Mouse (Mus musculus) heart, adult 2 months (tissue): ENCODE measurements at regions not wholly inside any gene's neighbourhood (a gene's known extent, or its start where the extent isn't known, plus 50 kb on each side); places are given as distances from the start of the nearest gene placed in this dataset.
"Not testable (repeated sequence)": the region's sequence is repeated elsewhere in the genome, so short reads cannot be mapped to it uniquely, and the experiment has no call there.

Experiments
- DNase-seq, 2 experiments: peaks; one replicate each; pipeline ENCODE4 v3.0.0; 2021
- H3K27ac ChIP-seq: fragments of 200-600 bp; 2 replicates; pipeline ENCODE4 v1.8.1; 2022
- H3K27me3 ChIP-seq: fragments of 200-500 bp; 2 replicates; pipeline ENCODE4 v1.6.1; 2012; ENCODE audit warnings: mild to moderate bottlenecking, low read length, inconsistent platforms, mixed read lengths; ENCODE audit not compliant: control insufficient read depth, insufficient read depth
- H3K36me3 ChIP-seq: fragments of 200-500 bp; 2 replicates; pipeline ENCODE4 v1.6.1; 2012; ENCODE audit warnings: low read length, inconsistent platforms; ENCODE audit not compliant: control insufficient read depth, insufficient read depth
- H3K4me1 ChIP-seq: fragments of 200-500 bp; 2 replicates; pipeline ENCODE4 v1.6.1; 2011; ENCODE audit warnings: low read length; ENCODE audit not compliant: control insufficient read depth, insufficient read depth
- H3K4me3 ChIP-seq: fragments of 200-600 bp; 2 replicates; pipeline ENCODE4 v1.8.1; 2022
- H3K79me2 ChIP-seq: fragments of 200-500 bp; replicated peaks from 2 replicates; pipeline ENCODE4 v1.6.1; 2012; ENCODE audit warnings: mild to moderate bottlenecking, inconsistent platforms, low read length, moderate library complexity, mixed read lengths; ENCODE audit not compliant: control insufficient read depth, insufficient read depth
- H3K9ac ChIP-seq: fragments of 200-500 bp; 2 replicates; pipeline ENCODE4 v1.6.1; 2012; ENCODE audit warnings: low read depth, mild to moderate bottlenecking, control low read depth, inconsistent platforms, low read length, mixed read lengths
- CTCF ChIP-seq: fragments of 200-600 bp; IDR thresholded peaks from 2 replicates; pipeline ENCODE4 v1.8.1; 2022; ENCODE audit warnings: antibody characterized with exemption, mild to moderate bottlenecking, moderate library complexity
- EP300 ChIP-seq: fragments of 200-500 bp; IDR thresholded peaks from 2 replicates; pipeline ENCODE4 v1.6.1; 2011; ENCODE audit warnings: low read depth, low read length, control low read depth; ENCODE audit not compliant: insufficient read depth
- POLR2A ChIP-seq: fragments of 200-500 bp; IDR thresholded peaks from 2 replicates; pipeline ENCODE4 v1.6.1; 2011; ENCODE audit warnings: mild to moderate bottlenecking, low read depth, low read length, control low read depth; ENCODE audit not compliant: insufficient read depth
- WGBS: fragments of 180-500 bp; shearing (Covaris S2); methylation state at CpG from one replicate; pipeline ENCODE4 v1.1.7; 2018; 5-methylcytosine and 5-hydroxymethylcytosine counted together
- intact Hi-C: fragments of 180-260 bp; cut with DNase I; formaldehyde crosslinking; loops from one replicate; pipeline ENCODE4 v1.15.1; 2025

GRCm38 (mm10) chr11:28075560-28075959 is 264.1 kb downstream of the Gm6685 start:
- TF ChIP-seq POLR2A (no peak), CTCF (no peak), EP300 (no peak)

DNA sequence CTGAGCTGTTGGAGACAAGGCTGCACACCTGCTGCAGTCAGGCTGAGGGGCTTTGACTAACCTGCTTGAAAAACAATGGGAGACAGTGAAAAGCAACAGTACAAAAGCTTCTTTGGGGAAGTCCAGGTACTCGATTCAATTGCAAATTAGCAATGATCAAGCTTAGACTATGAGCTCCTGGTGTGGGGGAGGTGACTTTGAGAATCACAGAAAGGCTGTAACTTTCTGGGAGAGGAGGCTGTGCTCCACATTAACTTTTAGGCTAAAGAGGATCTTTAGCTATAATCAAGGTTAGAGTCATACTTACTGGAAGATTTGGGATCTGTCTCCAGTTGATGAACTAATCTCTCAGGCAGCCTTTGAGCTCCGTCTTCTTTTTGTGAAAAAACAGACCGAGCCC is 303.4 kb downstream of the Gm6685 start:
- DNase-seq, result not testable (repeated sequence)

More at GRCm38 (mm10) chr11:28075560-28075959, 264.1 kb downstream of the Gm6685 start:
- H3K27me3 ChIP-seq, result no peaks in the 10 kb centered on the region
- no peak for DNase-seq
- H3K4me1 ChIP-seq, result no peaks in the 10 kb centered on the region
- intact Hi-C loops, result no loop called here
- H3K4me3 ChIP-seq, result no peak overlapping the region
- no peak overlapping the region for H3K9ac ChIP-seq
- no peak overlapping the region for H3K27ac ChIP-seq
- no peaks in the 10 kb centered on the region for H3K79me2 ChIP-seq
- H3K36me3 ChIP-seq, result no peaks in the 10 kb centered on the region

GRCm38 (mm10) chr11:28035538-28035937 is 304.1 kb downstream of the Gm6685 start:
- H3K36me3 ChIP-seq, H3K4me3 ChIP-seq, H3K9ac ChIP-seq, H3K79me2 ChIP-seq, intact Hi-C loops, DNase-seq, H3K4me1 ChIP-seq, H3K27me3 ChIP-seq, H3K27ac ChIP-seq: not testable (repeated sequence)

More for the DNA sequence above, 303.4 kb downstream of the Gm6685 start:
- H3K9ac ChIP-seq, H3K27ac ChIP-seq, H3K27me3 ChIP-seq, intact Hi-C loops, H3K79me2 ChIP-seq, H3K36me3 ChIP-seq, H3K4me1 ChIP-seq, H3K4me3 ChIP-seq: not testable (repeated sequence)
- WGBS, result 68% methylated on average over 3 of the region's 3 CpGs

DNA sequence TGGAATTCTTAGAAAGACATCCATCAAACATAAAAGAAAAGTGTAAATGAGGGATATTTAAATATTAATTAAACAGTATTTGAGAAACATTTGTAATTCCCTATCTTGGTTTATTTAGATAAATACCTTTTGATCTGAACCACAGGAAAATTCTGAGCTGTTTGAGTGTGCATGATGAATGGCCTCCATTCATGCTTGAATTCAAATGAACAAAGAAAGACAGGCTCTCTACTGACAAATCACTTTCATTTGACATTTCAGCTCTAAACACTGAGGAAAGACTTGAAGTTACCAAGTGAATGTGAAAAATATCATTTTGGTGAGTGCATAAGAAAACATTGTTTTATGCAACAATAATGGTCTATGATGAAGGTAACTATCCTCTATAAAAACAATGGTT is 316.8 kb downstream of the Gm6685 start:
- Histone ChIP-seq H3K9ac (no peak overlapping the region), H3K27ac (no peak overlapping the region), H3K79me2 (no peaks in the 10 kb centered on the region), H3K36me3 (no peaks in the 10 kb centered on the region), H3K4me3 (no peak overlapping the region), H3K27me3 (no peaks in the 10 kb centered on the region), H3K4me1 (no peaks in the 10 kb centered on the region)
- TF ChIP-seq CTCF (no peak), POLR2A (no peak), EP300 (no peak)
- DNase-seq, result no peak
- intact Hi-C loops, result no loop called here

- WGBS, result 78% methylated on average over 1 of the region's 1 CpGs
- intact Hi-C loops, result no loop called here
- DNase-seq, result no peak
- Histone ChIP-seq H3K27me3 (no peaks in the 10 kb centered on the region), H3K79me2 (no peaks in the 10 kb centered on the region), H3K36me3 (no peaks in the 10 kb centered on the region), H3K4me3 (no peak overlapping the region), H3K9ac (no peak overlapping the region), H3K27ac (no peak overlapping the region), H3K4me1 (no peaks in the 10 kb centered on the region)
- no peak for TF ChIP-seq POLR2A
- TF ChIP-seq CTCF, result peak; percentile 36
- no peak for TF ChIP-seq EP300
Observed at GRCm38 (mm10) chr11:28020762-28021161, 318.9 kb downstream of the Gm6685 start.
